Mouse (Mus musculus): ENCODE measurements around the gene Vmn1r49.

DNA sequence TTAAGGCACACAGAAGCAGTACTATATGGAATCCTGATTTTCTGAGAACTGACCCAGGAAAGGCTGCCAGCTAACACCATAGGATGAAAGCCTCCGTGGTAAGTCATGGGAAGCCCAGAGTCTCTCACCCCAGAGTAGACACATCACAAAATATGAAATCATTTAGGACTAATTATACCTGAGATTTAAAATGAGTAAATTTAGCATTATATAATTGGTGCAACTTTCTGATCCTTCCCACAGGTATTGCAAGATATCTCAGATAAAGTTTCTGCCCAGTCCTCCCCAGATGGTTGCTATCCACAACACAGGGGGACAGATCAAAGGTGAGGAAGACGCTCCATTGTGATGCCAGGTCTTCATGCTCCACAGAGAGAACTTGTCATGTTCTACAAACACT, 22.8 kb upstream of the Vmn1r49 start, which contains the start of gene Vmn1r50:
- TF ChIP-seq POLR2A (IDR thresholded peaks at IDR 0.05; ENCODE audit: low read depth, low read length) (no peak), CTCF (IDR thresholded peaks at IDR 0.05; ENCODE audit: borderline replicate concordance, insufficient read depth, low read length) (no peak)

Measured in embryonic fibroblast, embryonic 13.5 days (primary cell).